Mouse (Mus musculus) forebrain, postnatal 0 days (tissue): ENCODE data around the gene Ccdc130. TPM values are rescaled to one million over a fixed set of nuclear protein-coding genes. Genes with fewer than 3 reads are reported as not detected.

Source experiments
- ATAC-seq: fragments of 200-750 bp; cut with Nextera tagmentation; 2 replicates; pipeline ENCODE4 v1.8.0; 2017; ENCODE audit warnings: mild to moderate bottlenecking, moderate library complexity
- DNase-seq: peaks from one replicate; pipeline ENCODE4 v3.0.0-alpha.2; 2015
- H3K27ac ChIP-seq: fragments of 300-500 bp; sonication (generic); 2 replicates; pipeline ENCODE4 v1.5.1; 2014; ENCODE audit warnings: low read depth, mild to moderate bottlenecking, antibody characterized with exemption, low read length, moderate library complexity, mixed read lengths
- H3K27me3 ChIP-seq: fragments of 300-500 bp; sonication (generic); 2 replicates; pipeline ENCODE4 v1.6.1; 2014; ENCODE audit warnings: mild to moderate bottlenecking, low read length, mixed read lengths; ENCODE audit not compliant: insufficient read depth
- H3K36me3 ChIP-seq: fragments of 300-500 bp; sonication (generic); 2 replicates; pipeline ENCODE4 v1.6.1; 2014; ENCODE audit warnings: mild to moderate bottlenecking, moderate library complexity; ENCODE audit not compliant: insufficient read depth
- H3K4me1 ChIP-seq: fragments of 300-500 bp; sonication (generic); 2 replicates; pipeline ENCODE4 v1.6.1; 2014; ENCODE audit warnings: antibody characterized with exemption; ENCODE audit not compliant: insufficient read depth
- H3K4me2 ChIP-seq: fragments of 300-500 bp; sonication (generic); 2 replicates; pipeline ENCODE4 v1.6.1; 2014; ENCODE audit warnings: low read depth, mild to moderate bottlenecking, moderate library complexity
- H3K4me3 ChIP-seq: fragments of 300-500 bp; sonication (generic); 2 replicates; pipeline ENCODE4 v1.5.1; 2014; ENCODE audit warnings: low read depth, low read length, mixed read lengths
- H3K9ac ChIP-seq: fragments of 300-500 bp; sonication (generic); 2 replicates; pipeline ENCODE4 v1.6.1; 2014; ENCODE audit warnings: mild to moderate bottlenecking
- H3K9me3 ChIP-seq: fragments of 300-500 bp; sonication (generic); 2 replicates; pipeline ENCODE4 v1.6.1; 2016; ENCODE audit warnings: low read length
- CTCF ChIP-seq: sonication (generic); IDR thresholded peaks from 2 replicates; pipeline ENCODE4 v1.5.1; 2016; ENCODE audit warnings: antibody characterized with exemption, control low read depth, low read depth
- WGBS: fragments of 180-500 bp; shearing (Covaris S2); extraction: QIAGEN DNeasy Blood & Tissue Kit; methylation state at CpG from one replicate; pipeline ENCODE4 v1.1.7; 2014; 5-methylcytosine and 5-hydroxymethylcytosine counted together
- polyA plus RNA-seq: library from polyadenylated mRNA; unstranded; fragments of >200 nt; fragmentation: Nextera tagmentation; extraction: Ambion mirVana; gene quantifications from 2 replicates; pipeline ENCODE4 v1.2.1, GENCODE M21; 2015
- total RNA-seq: library from RNA; depleted of rRNA; stranded (reverse); fragments of >200 nt; gene quantifications from 2 replicates; pipeline ENCODE4 v1.2.3, GENCODE M21; 2014

Ccdc130 gene
- total and polyA plus RNA-seq, 2 experiments from 2014 or later = 22.2 to 23.3 TPM

DNA sequence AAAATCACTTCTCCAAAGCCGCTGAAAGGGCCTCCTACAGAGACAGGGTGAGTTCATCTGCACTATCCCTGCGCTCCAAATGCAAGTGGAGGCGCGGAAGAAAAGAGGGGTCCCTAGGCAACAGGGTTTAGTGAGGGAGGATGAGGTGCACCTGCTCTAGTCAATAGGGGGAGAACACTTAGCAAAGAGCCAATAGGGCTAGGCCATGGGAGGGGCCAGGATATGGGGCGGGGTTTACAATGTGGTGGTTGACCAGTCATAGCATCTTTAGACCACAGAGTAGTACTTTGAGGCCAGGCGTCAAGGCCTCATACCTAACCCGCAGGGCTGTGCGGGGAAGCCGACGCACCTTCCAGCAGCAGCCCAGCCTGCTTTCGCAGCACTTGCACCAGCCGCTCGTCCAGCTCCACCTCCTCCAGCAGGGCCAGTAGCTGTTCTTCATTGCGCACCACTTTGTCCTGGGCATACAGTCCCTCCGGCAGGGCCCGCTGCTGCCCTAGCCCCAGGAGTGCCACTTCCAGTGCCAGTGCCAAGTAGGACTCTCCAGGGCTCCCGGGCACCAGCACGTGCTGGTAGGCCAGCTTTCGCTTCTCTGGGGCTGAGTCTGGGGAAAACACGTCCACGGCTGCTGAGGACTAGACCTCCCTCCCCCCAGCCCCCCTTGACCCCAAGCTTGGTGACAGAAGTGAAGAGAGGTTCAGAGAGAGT, 46.7 kb downstream of the Ccdc130 start:
- Histone ChIP-seq H3K27ac (no peak overlapping the region), H3K4me1 (no peaks in the 10 kb centered on the region), H3K9me3 (no peaks in the 10 kb centered on the region), H3K4me2 (no peak overlapping the region), H3K36me3 (peaks cover 95% of the 10 kb centered on the region), H3K27me3 (no peaks in the 10 kb centered on the region), H3K4me3 (no peak overlapping the region), H3K9ac (no peak overlapping the region)
- WGBS = 82% methylated on average over 21 of the region's 21 CpGs
- no peak for DNase-seq
- no peak for TF ChIP-seq CTCF
- ATAC-seq = no peak

DNA sequence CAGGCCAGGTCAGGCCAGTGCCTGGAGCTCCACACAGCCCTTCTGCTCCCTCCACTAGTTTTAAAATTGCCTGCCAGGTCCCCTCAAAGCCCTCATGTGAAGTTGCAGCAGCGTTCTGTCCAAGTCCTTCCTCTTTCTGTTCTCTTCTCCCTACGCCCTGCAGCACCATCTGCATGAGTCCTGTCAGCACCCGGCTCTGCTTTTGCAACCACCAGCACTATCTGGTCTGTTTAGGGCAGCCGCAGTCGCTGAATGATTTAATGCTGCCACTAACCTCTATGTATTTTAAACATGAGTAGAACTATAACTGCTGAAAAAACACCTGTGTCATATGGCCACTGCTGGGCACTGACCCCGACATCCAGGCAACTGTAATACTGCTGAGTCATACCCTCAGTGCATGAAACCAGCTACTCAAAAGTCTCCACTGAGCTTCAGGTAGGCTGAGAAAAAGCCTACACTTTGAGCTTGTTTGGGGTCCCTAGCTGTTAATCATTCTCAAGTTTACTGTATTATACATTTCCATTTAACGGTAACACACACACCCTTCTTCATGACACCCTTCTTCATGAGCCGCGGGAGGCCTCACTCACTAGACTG, 47.5 kb downstream of the Ccdc130 start:
- H3K9ac ChIP-seq = no peak overlapping the region
- DNase-seq (no peak), ATAC-seq (no peak)
- no peaks in the 10 kb centered on the region for H3K4me1 ChIP-seq
- peaks cover 95% of the 10 kb centered on the region for H3K36me3 ChIP-seq
- no peak overlapping the region for H3K4me2 ChIP-seq
- 96% methylated on average over 9 of the region's 9 CpGs for WGBS
- H3K27me3 ChIP-seq = no peaks in the 10 kb centered on the region
- H3K9me3 ChIP-seq = no peaks in the 10 kb centered on the region
- H3K4me3 ChIP-seq = no peak overlapping the region
- TF ChIP-seq CTCF = no peak
- H3K27ac ChIP-seq = no peak overlapping the region

DNA sequence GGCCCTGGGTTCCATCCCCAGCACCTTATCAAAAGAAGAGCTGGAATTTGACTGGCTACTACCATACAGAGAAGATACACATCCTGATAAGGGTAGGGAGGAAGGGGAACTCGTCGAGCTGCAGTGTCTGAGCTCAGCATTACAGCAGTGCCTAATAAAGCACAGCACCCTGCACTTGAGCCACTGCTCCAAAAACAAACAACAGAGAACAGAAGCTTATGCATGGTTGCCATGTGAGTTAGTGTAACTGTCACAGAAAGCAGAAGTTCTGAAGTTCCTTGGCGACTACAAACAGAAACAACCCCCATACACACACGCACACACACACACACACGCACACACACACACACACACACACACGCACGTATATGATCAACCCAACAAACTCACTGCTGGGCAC, 50.1 kb downstream of the Ccdc130 start:
- no peak overlapping the region for H3K27ac ChIP-seq
- H3K9ac ChIP-seq = no peak overlapping the region
- H3K4me1 ChIP-seq = no peaks in the 10 kb centered on the region
- H3K36me3 ChIP-seq = peaks cover 96% of the 10 kb centered on the region
- TF ChIP-seq CTCF = no peak
- 87% methylated on average over 7 of the region's 7 CpGs for WGBS
- no peak overlapping the region for H3K4me2 ChIP-seq
- H3K4me3 ChIP-seq = no peak overlapping the region
- DNase-seq (no peak), ATAC-seq (no peak)
- no peaks in the 10 kb centered on the region for H3K9me3 ChIP-seq
- no peaks in the 10 kb centered on the region for H3K27me3 ChIP-seq

- DNase-seq (no peak), ATAC-seq (no peak)
- no peak overlapping the region for H3K4me3 ChIP-seq
- H3K9me3 ChIP-seq = no peaks in the 10 kb centered on the region
- TF ChIP-seq CTCF = no peak
- H3K4me2 ChIP-seq = no peak overlapping the region
- no peaks in the 10 kb centered on the region for H3K4me1 ChIP-seq
- peaks cover 93% of the 10 kb centered on the region for H3K36me3 ChIP-seq
- 93% methylated on average over 5 of the region's 5 CpGs for WGBS
- no peak overlapping the region for H3K9ac ChIP-seq
- H3K27ac ChIP-seq = no peak overlapping the region
- H3K27me3 ChIP-seq = no peaks in the 10 kb centered on the region
These were observed 52.0 kb downstream of the Ccdc130 start for GRCm38 (mm10) chr8:84218143-84218542.

DNA sequence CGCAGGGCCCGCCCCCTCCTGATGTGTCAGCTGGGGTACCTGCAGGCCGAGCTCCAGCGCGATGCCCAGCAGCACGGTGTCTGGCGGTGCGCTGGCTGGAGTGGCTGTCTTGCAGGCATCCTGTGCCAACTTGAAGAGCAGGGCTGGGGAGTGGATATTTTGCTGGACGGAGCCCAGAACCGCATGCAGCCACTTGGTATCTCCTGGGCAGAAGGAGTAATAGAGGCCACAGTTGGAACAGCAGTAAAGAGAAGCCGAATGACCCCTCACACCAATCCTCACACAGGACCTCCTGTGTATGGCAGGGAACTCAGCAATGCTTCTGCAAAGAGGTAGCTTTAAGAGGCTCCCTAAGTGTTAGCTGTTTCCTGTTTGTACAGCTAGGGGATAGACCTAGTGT, 53.0 kb downstream of the Ccdc130 start:
- no peak overlapping the region for H3K27ac ChIP-seq
- no peak overlapping the region for H3K9ac ChIP-seq
- H3K36me3 ChIP-seq = peaks cover 93% of the 10 kb centered on the region
- 97% methylated on average over 11 of the region's 11 CpGs for whole genome bisulfite sequencing
- TF ChIP-seq CTCF = no peak
- no peaks in the 10 kb centered on the region for H3K4me1 ChIP-seq
- H3K4me2 ChIP-seq = no peak overlapping the region
- no peaks in the 10 kb centered on the region for H3K27me3 ChIP-seq
- no peaks in the 10 kb centered on the region for H3K9me3 ChIP-seq
- no peak for DNase-seq
- no peak overlapping the region for H3K4me3 ChIP-seq
- no peak for ATAC-seq

DNA sequence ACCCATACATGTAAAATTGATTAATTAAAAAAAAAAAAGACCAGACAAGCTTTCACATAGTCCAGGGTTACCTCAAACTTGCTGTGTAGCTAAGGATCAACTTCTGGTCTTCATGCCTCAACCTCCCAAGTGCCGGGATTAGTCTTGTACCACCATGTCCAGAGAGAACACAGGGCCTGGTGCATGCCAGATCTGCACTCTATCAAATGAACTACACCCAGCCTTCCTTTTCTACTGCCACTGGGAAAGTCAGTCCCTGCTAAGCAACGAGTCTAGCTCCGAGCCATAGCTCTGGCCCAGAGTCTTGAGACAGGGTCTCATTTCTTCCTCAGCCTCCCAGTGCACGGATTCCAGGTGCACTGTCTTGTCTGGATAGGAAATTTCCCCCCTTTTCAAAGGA, 56.9 kb downstream of the Ccdc130 start:
- Histone ChIP-seq H3K9me3 (no peaks in the 10 kb centered on the region), H3K4me1 (no peaks in the 10 kb centered on the region), H3K27ac (no peak overlapping the region), H3K4me2 (no peak overlapping the region), H3K9ac (no peak overlapping the region), H3K36me3 (peaks cover 80% of the 10 kb centered on the region), H3K27me3 (no peaks in the 10 kb centered on the region), H3K4me3 (no peak overlapping the region)
- no peak for DNase-seq
- no peak for ATAC-seq
- WGBS = 87% methylated on average over 4 of the region's 4 CpGs
- TF ChIP-seq CTCF = no peak

- Histone ChIP-seq H3K9ac (no peak overlapping the region), H3K27ac (no peak overlapping the region), H3K36me3 (peaks cover 68% of the 10 kb centered on the region), H3K4me2 (no peak overlapping the region), H3K4me3 (no peak overlapping the region), H3K9me3 (no peaks in the 10 kb centered on the region), H3K27me3 (no peaks in the 10 kb centered on the region), H3K4me1 (no peaks in the 10 kb centered on the region)
- ATAC-seq (no peak), DNase-seq (no peak)
- TF ChIP-seq CTCF = no peak
- 92% methylated on average over 31 of the region's 31 CpGs for WGBS
These were observed 58.2 kb downstream of the Ccdc130 start for GRCm38 (mm10) chr8:84211881-84212563.
